Mouse (Mus musculus): ENCODE results near the gene Zfp827. TPM values are rescaled to one million over a fixed set of nuclear protein-coding genes. Genes with fewer than 3 reads are reported as not detected.
A peak's percentile ranks its signal among the peaks of the same experiment; 100 is the strongest.

The Zfp827 gene
- total RNA-seq, 2 experiments from 2014 or later: 10.5 to 11.2 TPM

DNA sequence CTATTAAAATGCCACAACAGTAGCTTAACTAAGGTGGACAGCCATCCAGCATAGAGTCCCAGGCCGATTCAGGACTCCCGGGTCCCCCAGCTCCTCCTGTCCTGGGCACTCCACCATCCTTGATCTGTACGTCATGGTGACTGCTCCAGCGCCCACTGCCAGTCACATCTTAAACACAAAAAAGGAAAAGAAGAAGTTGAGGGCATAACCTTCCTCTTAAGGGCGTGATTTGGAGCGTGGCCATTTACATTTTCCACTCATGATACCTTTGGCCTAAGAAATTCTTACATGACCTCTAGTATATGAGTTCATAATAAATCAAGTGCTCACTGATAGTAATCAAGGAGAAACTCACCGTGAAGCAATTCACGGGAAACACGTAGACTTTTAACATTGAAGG is 131.2 kb downstream of the Zfp827 start:
- no peak for DNase-seq

DNA sequence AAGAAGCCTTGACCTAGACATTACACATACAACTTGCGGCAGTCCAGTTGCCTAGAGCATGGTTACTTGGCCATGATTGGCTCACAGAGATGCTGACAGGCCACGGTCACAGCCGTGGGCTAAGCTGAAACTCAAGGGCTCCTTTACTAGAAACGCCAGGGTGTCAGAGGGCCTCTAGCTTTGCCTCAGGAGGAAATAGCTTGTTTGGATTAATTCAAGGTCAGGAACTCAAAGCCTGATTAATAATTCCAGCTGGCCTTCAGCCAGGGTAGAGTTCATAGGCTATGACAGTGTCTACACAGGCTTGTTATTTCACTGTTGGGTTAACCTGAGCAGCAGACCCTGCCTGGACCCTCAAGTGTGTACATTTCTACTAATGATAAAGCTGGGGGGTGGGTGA is 132.1 kb downstream of the Zfp827 start:
- peak; percentile 60 to 69 for DNase-seq

DNA sequence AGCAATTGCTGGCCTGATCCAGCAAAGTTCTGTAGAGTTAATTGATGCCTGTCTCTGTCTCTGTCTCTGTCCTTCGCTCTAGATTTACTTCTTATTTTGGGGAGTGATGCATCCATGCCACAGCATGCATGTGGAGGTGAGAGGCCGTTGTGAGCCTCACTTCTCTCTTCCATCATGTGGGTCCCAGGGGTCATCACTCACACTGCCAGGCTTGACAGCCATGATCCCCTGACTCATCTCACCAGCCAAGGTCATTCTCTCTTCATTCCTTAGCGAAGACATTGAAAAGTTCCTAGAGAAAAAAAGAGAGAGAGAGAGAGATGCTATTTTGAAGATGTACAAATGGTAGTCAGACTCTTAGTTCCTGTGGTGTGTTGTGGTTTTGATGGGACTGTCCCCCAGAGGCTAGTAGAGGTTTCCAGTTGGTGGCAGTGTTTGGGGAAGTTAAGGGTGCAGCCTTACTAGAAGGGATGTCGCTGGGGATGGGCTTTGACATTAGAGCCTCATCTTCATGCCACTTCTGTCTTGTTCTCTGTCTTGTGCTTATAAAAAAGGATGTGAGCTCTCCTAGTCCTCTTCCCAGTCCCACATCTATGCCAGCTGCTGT is 133.0 kb downstream of the Zfp827 start:
- DNase-seq: peak; percentile 51 to 60

DNA sequence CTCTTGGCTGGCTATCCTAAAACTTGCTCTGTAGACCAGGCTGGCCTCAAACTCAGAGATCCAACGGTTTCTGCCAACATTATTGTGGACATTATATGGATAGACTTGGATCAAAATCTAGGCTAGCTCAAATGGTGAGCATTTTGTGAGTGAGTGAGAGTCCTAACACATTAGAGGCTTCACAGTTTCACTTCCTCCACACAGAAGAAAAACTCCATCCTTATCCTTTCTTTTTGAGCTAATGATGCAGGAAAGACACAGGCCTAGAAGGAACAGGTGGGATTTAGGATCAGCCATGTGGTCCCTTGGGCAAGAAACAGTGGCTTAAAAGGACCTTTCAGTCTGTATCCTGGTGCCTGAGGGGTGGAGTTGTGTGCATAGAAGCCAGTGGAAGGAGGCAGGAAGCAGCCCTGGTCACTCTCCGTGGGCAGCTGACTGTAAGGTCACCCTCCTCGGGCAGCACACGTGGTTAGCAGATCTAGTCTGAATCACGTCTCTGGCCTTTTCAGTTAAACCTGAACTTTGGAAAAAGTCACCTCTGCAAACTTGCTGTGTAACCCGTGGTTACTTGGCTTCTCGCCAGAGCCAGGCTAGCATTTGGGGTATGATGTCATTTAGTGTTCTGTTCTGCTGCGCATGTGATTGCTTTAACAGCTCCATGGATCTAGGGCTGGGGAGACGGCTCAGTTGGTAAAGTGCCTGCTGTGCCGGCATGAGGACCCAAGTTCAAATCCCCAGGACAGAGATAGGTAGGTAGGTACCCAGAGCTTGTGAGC is 134.5 kb downstream of the Zfp827 start:
- peak; percentile 87 to 90 for DNase-seq

DNA sequence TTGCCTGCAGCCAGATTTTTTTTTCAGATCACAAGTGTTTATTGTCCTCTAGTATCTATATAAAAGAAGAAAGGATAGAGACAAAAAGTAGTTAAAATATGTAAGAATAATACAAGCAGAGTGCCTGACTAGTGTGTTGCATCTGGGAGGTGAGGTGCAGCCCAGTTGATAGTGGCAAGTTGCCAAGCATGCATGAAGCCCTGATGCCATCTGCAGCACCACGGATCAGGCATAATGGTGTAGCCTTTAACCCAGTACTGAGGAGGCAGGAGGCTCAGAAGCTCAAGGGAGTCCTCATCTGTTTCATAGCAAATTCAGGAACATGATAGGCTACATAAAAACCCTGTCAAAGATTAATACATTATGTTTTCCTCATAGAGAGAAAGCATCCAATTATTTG is 136.1 kb downstream of the Zfp827 start:
- DNase-seq: no peak

DNA sequence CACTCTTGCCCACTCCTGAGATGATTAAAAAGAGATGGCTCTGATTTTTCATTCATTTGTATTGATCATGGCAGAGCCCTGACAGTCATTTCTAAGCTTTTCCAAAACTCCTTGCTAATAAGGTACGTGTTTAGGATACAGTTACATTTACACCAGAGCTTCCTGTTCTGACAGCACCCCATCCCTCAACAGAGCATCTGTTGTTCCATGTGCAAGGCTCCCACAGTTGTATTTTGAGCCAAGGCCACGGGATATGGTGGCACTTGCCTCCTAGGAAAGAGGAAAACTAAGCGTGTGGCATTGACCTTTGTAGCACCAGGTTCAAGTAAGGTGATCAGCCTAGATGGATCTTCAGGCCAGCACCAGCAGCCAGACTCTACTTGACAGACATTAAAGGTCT is 137.0 kb downstream of the Zfp827 start:
- no peak for DNase-seq

DNA sequence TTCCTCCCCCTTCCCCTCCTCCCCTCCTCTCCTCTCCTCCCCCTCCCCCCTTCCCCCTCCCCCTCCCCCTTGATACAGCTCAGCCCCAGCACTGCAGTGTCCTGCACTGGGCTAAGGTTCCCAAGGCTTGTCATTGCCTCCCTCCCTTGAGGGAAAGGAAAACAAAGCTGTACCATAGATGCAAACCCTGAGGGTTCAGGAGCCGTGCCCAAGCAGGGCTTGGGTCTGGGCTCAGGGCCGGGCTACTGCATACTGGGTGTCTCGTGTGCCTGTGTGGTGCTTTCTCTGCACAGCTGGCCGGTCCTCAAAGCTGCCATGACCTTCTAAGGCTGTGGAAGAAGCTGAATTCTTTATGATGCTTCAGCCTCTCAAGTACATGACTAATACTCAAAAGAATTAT is 145.4 kb downstream of the Zfp827 start:
- peak; percentile 10 to 20 for DNase-seq

DNA sequence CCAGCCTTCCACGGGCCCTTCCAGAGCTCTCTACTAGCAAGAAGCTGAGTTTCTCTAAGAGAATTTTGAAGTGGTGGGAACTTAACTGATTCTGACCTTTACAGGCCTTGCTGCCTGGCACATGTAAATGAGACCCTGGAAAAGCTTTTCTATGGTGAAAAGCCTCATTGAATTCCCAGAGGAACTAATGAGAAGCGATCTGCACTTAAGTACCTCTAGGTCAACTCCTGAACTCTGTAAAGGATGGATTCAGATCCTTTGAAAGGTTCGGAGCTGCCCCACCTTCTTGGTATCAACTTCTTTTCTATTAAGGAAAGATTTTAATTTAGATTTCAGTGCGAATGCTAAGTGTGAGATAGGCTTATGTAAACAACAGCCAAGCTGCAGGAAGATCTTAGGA is 147.8 kb downstream of the Zfp827 start:
- no peak for DNase-seq

DNA sequence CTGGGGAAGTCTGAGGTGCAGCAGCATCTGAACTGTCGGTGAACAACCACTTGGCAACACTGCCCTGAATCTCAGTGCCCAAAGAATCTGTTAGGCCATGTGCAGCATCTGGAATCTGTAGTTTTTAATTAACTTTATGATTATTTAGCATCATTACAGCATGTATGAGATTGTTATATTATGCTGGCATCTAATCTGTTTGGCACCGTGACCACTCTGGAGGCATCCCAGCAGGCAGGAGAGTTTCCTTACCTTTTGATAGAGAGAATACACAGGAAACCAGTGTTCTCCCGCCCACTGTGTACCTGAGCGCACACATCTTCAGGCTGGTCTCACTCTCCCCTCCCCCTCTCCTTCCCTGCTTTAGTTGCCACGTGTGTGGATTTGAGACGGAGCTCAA is 151.4 kb downstream of the Zfp827 start:
- no peak for DNase-seq

DNA sequence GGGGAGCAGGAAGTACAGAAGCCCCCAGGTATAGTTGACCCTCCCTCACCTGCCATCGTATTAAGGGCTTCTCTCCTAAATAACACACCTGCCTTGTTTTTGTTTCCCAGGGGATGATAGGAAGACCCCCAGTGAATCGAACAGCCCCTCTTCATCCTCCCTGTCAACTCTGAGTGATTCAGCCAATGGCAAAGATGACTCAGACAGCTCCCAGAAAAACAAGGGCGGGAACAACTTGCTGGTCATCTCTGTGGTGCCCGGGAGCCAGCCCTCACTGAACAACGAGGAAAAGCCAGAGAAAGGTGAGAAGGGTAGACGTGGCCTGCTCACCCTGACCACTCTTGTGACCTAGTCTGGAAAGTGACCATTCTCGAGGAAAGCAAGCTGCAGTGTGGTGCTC is 157.3 kb downstream of the Zfp827 start:
- DNase-seq: peak; percentile 17 to 52

DNA sequence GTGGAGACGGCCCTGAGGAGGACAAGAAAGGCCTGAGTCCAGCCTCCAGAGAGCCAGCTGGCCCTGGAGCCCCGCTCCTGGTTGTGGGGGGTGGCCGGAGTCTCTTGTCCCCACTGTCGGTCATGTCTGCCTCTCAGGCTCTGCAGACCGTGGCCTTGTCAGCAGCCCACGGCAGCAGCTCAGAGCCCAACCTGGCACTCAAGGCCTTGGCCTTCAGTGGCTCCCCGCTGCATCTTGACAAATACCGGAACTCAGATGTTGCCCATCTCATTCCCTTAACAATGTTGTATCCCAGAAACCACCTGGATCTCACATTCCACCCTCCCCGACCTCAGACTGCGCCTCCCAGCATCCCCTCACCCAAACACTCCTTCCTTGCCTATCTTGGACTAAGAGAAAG is 161.8 kb downstream of the Zfp827 start:
- peak; percentile 32 to 50 for DNase-seq

DNA sequence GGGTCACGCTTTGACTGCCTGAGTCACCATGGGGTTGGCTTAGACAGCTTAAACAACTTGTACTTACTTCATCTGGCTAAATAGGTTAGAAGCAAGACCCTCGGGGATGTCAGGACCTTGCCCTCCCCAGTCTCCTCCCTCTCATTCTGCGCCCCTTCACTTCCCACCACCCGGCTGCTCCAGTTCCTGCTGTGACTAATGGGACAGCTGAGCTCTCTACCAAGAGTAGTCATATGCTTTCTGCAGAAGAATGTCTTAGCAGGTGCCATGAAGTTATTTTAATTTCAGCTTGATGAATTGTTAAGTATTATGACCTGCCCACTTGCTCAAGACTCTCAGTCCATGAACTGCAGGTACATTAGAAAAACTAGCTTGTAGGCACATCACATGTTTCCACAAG is 168.2 kb downstream of the Zfp827 start:
- DNase-seq: no peak

DNA sequence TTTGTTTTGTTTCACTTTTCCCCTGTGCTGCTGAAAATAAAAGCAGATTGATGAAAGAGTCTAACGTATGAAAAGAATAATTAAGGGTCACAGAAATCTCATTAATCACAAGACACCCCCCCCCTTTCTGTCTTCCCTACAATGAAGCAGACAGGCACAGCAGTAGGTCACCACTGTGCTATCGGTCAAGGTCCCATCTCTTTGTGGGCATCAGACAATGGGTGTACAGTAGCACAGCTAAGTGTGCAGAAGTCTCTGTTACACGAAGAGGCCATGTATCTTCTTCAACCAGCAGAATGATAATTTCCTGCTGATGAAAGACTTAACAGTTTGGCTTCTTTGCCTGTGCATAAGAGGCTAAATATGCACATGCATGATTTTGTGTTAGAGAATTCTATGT is 170.4 kb downstream of the Zfp827 start:
- DNase-seq: no peak

DNA sequence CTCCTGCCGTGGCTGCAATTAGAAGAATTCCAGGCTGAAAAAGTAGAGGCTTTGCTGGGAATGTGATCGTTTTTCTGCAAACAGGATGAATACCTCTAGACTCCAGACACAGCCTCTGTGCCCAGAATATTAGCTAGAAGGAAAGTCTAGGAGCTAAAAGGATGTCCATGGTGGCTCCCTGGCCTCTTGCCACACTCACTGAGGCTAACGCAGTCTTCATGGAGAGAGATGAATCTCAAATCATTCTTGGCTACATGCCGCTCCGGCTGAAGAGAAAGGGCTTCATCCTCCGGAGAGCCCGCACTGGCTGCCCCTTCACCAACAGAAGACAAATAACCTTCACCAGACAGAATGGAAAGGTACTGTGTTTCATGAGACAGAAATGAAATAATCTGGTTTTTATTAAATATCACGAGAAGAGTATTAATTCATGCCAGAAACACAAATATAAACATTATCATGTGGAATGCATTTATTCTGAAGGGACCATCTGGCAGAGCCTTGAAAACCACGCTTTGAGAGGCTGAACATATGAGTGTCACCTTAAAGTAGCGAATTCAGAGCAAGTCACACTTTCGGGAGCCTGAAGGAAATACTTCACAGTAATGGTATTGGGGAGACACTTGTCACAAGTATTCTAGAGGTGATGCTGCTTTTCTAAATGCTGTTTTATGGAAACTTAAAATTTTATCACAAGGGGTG is 173.4 kb downstream of the Zfp827 start:
- no peak for DNase-seq

DNA sequence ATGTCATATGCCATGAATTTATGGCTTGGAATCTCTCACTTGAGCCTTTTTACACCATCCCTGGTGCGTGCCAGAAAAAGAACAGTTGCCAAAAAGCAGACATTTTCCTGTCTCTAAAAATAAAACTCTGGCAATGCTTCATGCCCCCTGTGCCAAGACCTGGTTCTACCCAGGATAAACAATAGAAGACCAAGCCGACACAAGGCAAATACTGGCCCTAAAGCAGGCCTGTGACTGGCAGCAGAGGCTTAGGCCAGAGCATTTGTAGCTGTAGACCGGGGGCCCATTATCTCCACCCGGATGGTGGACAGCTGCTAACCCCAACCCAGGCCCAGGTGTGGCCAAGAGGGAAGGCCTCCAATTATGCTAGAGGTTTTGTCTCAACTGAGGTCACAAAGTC is 178.7 kb downstream of the Zfp827 start:
- peak; percentile 22 to 32 for DNase-seq

DNA sequence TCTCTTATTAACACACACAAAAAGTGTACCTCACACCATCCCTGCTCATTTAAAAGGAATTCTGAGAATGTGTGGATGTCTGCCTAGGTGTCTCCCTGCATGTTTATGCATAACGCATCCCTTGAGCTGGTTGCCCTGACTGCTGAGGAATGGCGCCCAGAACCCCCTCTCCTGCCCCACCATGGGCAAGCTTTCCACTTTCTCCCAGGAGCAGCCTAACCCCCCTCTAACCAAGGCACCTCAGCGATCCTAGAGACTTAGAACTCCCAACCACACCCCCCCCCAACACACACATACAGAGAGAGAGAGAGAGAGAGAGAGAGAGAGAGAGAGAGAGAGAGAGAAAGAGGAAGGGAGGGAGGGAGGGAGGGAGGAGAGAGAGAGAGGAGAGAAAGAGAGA is 179.9 kb downstream of the Zfp827 start:
- no peak for DNase-seq

DNA sequence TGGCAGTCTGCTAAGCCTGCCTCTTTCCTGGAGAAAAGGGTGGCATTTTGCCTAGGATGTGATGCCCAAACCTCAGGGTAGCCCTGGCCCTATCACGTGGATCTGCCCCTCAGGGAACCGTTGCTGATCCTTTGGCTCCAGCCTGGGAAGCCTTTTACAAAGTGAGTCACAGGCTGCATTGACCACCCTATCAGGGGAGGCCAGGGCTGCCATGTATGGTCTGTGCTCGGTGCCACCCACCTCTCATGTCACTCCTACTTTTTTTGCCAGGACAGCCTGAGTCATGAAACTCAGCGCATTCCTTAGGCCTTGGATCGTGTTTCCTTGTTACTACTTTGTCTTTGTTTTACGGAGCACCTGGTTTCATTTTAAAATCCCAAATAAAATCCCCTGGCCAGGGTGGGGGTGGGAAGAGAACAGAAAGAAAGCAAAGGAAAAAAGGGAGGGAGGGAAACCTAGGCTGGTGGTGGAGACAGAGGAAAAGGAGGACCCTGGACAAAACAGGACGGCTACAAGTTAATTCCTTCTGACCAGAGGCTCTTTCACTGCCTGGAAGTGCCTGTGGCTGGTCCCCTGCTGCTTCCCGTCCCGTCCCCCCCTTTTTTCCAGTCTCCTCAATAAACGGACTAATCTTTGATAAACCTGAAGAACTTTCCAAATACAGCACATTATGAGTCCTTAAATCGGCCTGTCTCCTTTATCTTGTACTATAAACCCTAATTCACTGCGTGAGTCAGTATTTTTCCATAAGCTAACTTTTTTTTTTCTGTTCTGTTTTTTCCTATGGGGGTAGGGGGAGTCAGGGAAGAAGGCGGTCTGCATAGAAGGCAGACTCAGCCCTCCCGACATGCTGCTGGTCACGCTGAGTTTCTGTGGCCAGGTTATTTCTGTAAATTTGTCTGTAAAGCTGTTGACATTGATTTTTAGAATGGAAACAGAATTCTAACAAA is 180.7 kb downstream of the Zfp827 start:
- DNase-seq: peak; percentile 52 to 60

DNA sequence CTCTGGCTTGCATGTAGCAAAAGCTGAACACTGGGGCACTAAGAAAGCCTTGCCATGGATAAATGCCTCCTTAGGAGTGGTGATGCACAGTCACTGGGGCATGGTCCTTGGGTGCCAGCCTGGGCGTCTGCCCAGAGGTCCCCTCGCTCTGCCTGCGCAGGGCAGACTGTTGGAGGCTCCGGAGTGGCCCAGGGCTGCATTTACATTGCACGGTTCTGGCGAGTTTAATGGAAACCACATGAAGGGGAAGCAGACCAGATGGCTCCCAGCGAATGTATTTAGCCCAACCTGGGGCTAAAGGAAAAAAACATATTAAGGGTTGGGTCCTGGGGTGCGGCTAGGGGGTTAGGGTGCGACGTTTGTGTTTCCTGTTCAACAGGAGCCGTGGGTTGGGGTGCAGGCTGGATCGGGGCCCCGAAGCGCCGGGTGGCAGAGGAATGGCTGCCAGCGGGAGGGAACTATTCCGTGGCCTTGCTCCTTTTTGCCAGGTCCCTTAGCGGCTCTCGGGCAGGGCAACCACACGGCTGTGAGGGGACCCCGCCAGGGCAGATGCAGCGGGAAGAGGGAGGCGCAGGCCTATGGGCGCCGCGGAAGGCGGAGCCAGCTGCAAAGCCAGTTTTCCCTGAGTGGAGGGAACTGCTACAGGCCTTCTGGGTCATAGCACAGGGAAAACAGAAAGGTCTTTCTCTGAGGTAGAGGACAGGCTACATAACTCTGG is 181.6 kb downstream of the Zfp827 start:
- peak; percentile 55 to 62 for DNase-seq

DNA sequence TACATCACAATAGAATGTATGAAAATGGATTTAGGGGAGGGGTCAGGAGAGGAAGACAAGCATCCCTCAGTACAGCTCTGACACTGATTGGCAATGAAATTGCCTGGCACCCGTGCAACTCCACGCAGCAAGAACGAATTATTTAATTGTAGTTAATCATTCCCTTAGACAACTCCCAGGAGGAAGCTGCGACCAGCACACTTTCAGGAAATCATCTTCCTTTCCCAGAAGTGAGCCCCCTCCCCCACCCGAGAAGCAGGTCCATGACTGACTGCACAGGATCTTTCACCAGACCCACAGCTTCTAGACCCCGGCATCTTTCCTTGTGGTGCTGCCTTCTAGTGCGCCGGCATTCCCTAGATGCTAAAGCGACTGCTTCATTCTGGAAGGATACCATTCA is 183.4 kb downstream of the Zfp827 start:
- DNase-seq: no peak

DNA sequence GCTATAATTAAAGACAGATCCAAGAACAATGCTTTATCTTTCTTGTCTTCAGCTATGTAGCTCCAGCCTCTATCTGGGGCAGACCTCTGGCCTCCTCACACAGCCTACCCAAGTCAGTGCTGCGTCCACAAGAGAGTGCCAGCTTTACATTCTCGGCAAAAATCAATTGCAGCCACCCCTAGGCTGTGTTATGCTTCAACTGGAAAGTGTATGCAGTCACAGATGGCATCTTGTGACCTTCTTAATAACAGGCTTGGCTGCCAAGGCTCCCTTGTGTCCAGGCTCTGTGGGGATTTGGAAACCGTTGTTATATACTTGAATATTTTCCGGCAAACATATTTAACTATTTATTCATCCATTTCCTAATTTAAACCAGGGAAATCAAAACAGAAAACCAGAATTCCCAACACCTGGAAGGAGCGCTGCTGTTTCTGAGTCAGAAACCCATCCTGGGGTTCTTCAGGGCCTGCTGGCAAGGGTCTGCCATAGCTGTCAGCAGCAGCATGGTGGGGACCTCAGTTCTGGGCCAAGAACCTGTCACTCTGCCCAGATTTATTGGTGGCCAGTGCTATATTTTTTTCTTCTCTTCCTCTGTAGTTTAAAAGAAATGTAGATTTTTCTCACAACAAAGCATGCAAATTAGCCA is 194.0 kb downstream of the Zfp827 start:
- DNase-seq: no peak

DNA sequence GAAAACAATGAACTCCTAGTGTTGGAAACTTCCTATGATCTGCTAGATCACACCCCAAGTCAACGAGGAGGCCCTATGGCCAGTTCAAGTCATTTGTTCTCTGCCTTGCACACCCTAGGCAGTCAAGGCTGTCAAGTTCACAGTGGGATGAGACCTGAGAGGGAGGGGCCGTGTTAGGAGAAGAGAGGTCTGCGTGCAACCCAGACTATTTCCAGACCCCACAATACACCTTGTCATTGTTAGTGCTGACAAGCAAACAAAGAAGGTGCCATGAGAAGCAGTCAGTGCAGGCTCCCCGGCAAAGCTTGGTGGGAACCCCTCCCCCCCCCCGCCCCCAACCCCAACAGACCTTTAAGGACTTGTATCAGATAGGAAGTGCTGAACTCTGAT is 194.5 kb downstream of the Zfp827 start:
- DNase-seq: no peak

Data from adrenal gland, postnatal 36 days (tissue).